Mouse (Mus musculus) megakaryocyte, embryonic 14.5 days (primary cell): ENCODE data around the gene Zkscan14.

ENCODE experiments used
- FLI1 ChIP-seq: IDR thresholded peaks from 2 replicates; pipeline ENCODE4 v1.6.1; 2012; ENCODE audit warnings: low read length, inconsistent platforms, mixed read lengths
- GATA1 ChIP-seq: IDR thresholded peaks from 3 replicates; pipeline ENCODE4 v1.6.1; 2012; ENCODE audit warnings: mixed read lengths, low read length, inconsistent platforms, borderline replicate concordance

- TF ChIP-seq GATA1, result no peak
- no peak for TF ChIP-seq FLI1
Observed at GRCm38 (mm10) chr5:145230641-145231040, 29.0 kb upstream of the Zkscan14 start.
